Comparison of ENCODE assay signal across 31 mouse cellular contexts in the genomic region with DNA sequence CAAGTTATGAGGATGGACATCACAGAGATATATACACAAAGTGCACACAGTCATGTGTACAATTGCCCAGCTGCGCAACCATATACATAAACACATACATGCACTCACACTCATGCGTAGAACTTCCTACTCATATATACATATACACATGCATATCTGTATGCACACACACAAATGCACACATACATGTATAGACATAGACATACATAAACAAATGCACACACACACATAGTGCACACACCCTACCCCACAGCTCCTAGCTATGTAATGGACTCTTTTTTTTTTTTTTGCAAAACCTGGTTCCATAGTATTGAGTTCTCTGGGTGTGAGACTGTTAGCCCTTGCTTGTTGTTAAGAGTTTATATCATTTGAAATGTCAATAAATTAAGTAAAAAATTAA. TPM values are rescaled to one million over a fixed set of nuclear protein-coding genes. Genes with fewer than 3 reads are reported as not detected.
"Had no signal": no experiment of that assay in that cellular context is flagged by ENCODE, and none has a peak within 500 bp of the region (broad histone marks: within the 10 kb centered on the region; RNA-seq: fewer than 3 reads in every experiment).

No protein-coding gene starts in this region.

- H3K4me1 ChIP-seq: liver, embryonic 12.5 days; liver, embryonic 13.5 days; liver, embryonic 15.5 days; midbrain, embryonic 12.5 days; midbrain, embryonic 15.5 days had no signal

- DNase-seq: left cerebral cortex, postnatal 4 days; liver; liver, embryonic 13.5 days; liver, postnatal 0 days; lung, adult 18-20 months; lung, adult 2 months; lung, embryonic 14.5 days; lung, postnatal 10 days; lung, postnatal 14 days; lung, postnatal 36 days; lung, postnatal 4 days; midbrain, embryonic 14.5 days had no signal

- H3K9me3 ChIP-seq: limb, embryonic 10.5 days; limb, embryonic 12.5 days; limb, embryonic 13.5 days; limb, embryonic 15.5 days; liver, embryonic 12.5 days; liver, embryonic 13.5 days; liver, embryonic 15.5 days; lung, embryonic 15.5 days; megakaryocyte, embryonic 14.5 days; midbrain, embryonic 10.5 days; midbrain, embryonic 12.5 days; midbrain, embryonic 13.5 days; midbrain, embryonic 15.5 days; neural tube, embryonic 12.5 days had no signal

- ATAC-seq: liver, embryonic 12.5 days; liver, postnatal 0 days; lung, postnatal 0 days; midbrain, embryonic 13.5 days had no signal

- H3K27me3 ChIP-seq: limb, embryonic 12.5 days; limb, embryonic 13.5 days; limb, embryonic 15.5 days; liver, embryonic 12.5 days; liver, embryonic 13.5 days; liver, embryonic 15.5 days; lung, embryonic 15.5 days; megakaryocyte, embryonic 14.5 days; midbrain, embryonic 12.5 days; midbrain, embryonic 13.5 days; midbrain, embryonic 15.5 days; neural tube, embryonic 12.5 days had no signal

- H3K27ac ChIP-seq: limb, embryonic 10.5 days; limb, embryonic 12.5 days; limb, embryonic 13.5 days; limb, embryonic 15.5 days; liver, embryonic 12.5 days; liver, embryonic 13.5 days; liver, embryonic 14.5 days; liver, embryonic 15.5 days; lung, embryonic 15.5 days; macrophage; midbrain, embryonic 10.5 days; midbrain, embryonic 12.5 days; midbrain, embryonic 13.5 days; midbrain, embryonic 15.5 days; neural tube, embryonic 12.5 days had no signal

- H3K4me2 ChIP-seq: limb, embryonic 12.5 days; limb, embryonic 13.5 days; limb, embryonic 15.5 days; liver, embryonic 11.5 days; liver, embryonic 12.5 days; liver, embryonic 13.5 days; liver, embryonic 15.5 days; lung, embryonic 14.5 days; lung, embryonic 15.5 days; midbrain, embryonic 11.5 days; midbrain, embryonic 12.5 days; midbrain, embryonic 13.5 days; midbrain, embryonic 15.5 days; neural tube, embryonic 12.5 days had no signal

- H3K9ac ChIP-seq: limb, embryonic 12.5 days; limb, embryonic 13.5 days; limb, embryonic 15.5 days; liver, embryonic 12.5 days; liver, embryonic 13.5 days; liver, embryonic 14.5 days; liver, embryonic 15.5 days; liver, postnatal 0 days; lung, embryonic 14.5 days; lung, embryonic 15.5 days; midbrain, embryonic 12.5 days; midbrain, embryonic 13.5 days; midbrain, embryonic 15.5 days; neural tube, embryonic 12.5 days had no signal

- H3K4me3 ChIP-seq: limb, embryonic 10.5 days; limb, embryonic 12.5 days; limb, embryonic 13.5 days; limb, embryonic 15.5 days; liver, embryonic 12.5 days; liver, embryonic 13.5 days; liver, embryonic 15.5 days; lung, embryonic 15.5 days; megakaryocyte, embryonic 14.5 days; midbrain, embryonic 10.5 days; midbrain, embryonic 12.5 days; midbrain, embryonic 13.5 days; midbrain, embryonic 15.5 days; myocyte; neural tube, embryonic 12.5 days had no signal

- H3K36me3 ChIP-seq: limb, embryonic 10.5 days; limb, embryonic 12.5 days; limb, embryonic 13.5 days; limb, embryonic 15.5 days; liver, embryonic 12.5 days; liver, embryonic 13.5 days; liver, embryonic 15.5 days; lung, embryonic 15.5 days; midbrain, embryonic 10.5 days; midbrain, embryonic 12.5 days; midbrain, embryonic 13.5 days; midbrain, embryonic 15.5 days; neural tube, embryonic 12.5 days had no signal

RNA-seq across cellular contexts. Expression of a gene that starts 21.2 kb away (rescaled TPM):
- polyA plus RNA-seq: macrophage had no signal
